Mouse (Mus musculus) embryonic fibroblast, embryonic 13.5 days (primary cell): ENCODE measurements at regions not wholly inside any gene's neighbourhood (a gene's known extent, or its start where the extent isn't known, plus 50 kb on each side); places are given as distances from the start of the nearest gene placed in this dataset.

Experiments
- CTCF ChIP-seq: IDR thresholded peaks from 2 replicates; pipeline ENCODE4 v1.5.1; 2011; ENCODE audit warnings: mild to moderate bottlenecking, control low read depth, low read length, moderate library complexity, borderline replicate concordance; ENCODE audit not compliant: insufficient read depth
- POLR2A ChIP-seq: IDR thresholded peaks from 2 replicates; pipeline ENCODE4 v1.6.1; 2011; ENCODE audit warnings: low read depth, mild to moderate bottlenecking, control low read depth, low read length, moderate library complexity

DNA sequence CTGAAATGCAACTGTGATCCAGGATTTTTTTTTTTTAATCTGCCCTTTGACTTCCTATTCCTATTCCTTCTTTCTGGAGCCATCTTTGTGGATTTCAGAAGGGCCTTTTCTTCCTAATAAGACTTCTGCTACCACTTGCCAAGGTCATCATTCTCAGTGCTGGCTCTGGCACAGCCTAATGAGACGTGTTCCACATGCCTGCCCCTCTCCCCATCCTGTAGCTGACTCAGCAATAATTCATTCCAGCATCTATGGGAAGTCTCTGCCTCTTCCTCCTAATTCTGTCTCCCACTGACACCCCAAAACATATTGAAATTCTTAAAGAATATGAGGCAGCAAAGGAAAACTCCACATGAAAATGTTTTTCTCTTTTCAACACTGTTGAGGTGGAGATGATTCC, 91.7 kb upstream of the Cep162 start:
- TF ChIP-seq CTCF (no peak), POLR2A (no peak)
